Mouse (Mus musculus): ENCODE measurements around the gene Oxtr.

The Oxtr gene

GRCm38 (mm10) chr6:112489910-112490559 lies at the start of gene Oxtr:
Gene Oxtr, minus strand, starts transcription at chr6:112489943.
- no peak for DNase-seq (ENCODE audit: low spot score in 2 of 2)

DNA sequence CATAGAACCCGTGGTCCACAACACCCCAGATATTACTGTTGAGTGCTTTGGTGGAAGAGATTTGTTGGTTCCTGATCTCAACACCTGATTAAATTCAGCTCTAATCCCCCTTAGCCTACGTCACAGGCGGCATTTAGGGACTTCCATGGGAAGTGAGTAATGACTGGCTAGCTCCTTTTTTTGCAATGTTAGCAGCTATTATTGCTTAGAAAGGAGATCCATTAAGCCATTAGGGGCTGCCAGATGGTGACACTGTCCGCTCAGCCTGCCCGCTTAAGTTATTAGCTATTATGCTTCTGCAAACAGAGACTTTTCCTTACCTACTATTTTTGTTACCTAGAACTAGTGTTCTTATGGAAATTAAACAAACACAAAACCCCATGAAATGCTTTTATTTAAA lies 35.7 kb upstream of the Oxtr start:
- no peak for DNase-seq (ENCODE audit: low spot score in 2 of 2)

DNA sequence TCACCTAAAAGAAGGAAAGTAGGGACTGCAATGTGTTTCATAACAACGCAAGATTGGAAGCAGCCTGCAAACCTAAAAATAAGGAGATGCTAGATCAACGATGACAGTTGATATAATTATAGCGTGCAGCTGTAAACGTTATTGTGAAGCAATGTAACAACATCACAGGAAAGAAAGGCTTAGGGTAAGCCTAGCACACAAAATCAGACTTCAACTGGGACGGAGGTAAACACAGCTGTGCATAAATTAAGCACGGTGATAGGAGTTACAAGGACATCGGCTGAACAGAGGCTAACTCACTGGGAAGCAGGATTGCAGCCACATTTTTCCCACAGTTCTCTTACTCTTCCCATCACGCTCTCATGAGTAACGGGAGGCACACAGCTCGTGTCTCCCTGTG lies 34.7 kb upstream of the Oxtr start:
- no peak for DNase-seq (ENCODE audit: low spot score in 2 of 2)

GRCm38 (mm10) chr6:112517991-112518390 lies 28.2 kb upstream of the Oxtr start:
- no peak for DNase-seq (ENCODE audit: low spot score in 2 of 2)

DNA sequence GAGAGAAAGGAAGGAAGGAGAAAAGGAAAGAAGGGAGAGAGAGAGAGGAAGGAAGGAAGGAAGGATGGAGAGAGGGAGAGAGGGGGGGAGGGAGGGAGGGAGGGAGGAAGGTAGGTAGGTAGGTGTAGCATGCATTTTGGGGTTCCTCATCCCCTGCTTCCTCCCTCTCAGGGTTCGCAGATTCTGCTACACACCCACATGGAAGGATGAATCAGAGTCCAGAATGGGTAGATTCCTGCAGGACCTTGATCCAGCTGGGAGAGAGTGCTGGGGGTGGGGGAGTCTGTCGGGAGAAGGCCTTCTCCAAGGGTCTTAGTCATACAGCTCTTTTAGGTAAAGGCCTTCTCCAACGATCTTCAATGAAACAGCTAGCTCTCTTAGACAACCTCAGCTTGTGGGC lies 27.8 kb upstream of the Oxtr start:
- no peak for DNase-seq (ENCODE audit: low spot score in 2 of 2)

DNA sequence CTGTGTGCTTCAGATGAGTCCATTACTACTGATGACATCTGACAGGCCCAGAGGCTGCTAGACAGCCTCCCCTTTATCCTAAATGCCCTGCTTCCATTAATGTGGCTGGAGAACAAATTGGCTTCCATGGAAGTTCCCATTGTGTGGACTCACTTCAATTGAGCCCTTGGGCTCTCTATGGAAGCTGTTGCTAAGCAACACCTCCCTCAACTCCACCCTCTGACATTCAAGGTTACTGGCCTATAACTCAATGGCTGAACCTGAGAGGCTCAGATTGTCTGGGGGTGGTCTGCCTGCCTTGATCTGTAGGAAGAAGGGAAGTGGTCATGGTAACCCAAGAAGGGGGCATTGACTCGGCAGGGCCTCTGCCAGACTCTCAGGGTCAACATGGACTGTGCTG lies 26.8 kb upstream of the Oxtr start:
- no peak for DNase-seq (ENCODE audit: low spot score in 2 of 2)

DNA sequence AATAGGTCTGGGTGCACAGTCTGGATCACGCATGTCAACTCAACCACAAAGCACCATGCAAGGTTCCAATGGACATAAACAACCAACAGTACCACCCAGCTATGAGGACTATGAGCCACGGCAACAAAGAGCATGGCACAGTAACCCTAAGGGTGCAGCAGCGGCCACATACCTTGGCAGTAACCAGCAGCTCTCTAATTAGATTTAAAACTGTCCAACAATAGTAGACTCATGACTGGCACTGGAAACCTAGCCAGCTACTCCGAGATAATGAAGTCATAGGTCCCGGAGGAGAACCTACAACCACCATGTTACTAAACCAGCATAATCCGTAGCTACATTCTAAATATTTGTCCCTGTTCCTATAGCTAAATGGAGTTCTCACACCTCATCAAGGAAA lies 24.8 kb upstream of the Oxtr start:
- no peak for DNase-seq (ENCODE audit: low spot score in 2 of 2)

- no peak for DNase-seq (ENCODE audit: low spot score in 2 of 2)
Observed at GRCm38 (mm10) chr6:112510346-112510745, 20.6 kb upstream of the Oxtr start.

DNA sequence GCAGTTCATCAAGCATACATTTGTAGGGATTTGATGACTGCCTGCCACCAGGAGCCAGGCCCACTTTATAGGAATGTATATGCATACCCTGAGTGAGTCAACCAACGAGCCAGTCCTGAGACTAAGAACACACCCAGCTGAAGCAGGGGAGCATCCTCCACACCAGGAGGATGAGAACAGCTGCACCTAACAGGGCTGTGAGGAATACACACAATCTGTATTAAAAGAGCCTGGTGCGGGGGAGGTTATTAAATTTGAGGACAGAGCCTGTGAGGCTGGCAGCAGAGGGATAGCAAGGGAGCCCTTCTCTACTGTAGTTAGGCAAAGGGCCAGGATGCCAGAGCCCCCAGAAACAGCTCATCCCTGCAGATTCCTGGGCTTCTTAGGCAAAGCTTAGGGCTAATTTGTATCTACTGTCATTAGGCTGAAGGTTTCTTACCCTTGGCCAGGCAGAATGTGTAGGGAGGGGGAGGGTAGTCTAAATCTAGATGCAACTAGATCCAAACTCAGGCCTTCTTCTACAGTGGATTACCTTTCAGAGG lies 19.9 kb upstream of the Oxtr start:
- DNase-seq (ENCODE audit: low spot score in 2 of 2) = no peak

DNA sequence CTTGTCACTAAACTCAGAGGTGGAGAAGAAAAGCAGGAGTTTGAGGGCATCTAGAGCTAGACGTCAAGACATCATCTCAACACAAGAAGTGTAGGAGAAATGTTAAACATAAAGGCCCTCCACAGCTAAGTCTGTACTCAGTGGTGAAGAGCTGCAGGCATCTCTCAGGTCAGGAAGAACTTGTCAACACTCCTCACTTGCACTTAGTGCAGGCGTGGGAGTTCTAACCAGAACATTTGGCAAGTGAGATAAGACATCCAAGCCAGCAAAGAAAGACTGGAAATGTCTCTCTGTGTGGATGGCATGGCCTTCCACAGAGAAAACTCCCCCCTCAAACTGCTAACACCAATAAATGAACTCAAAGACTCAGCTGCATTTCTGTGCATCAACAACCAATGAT lies 17.9 kb upstream of the Oxtr start:
- no peak for DNase-seq (ENCODE audit: low spot score in 2 of 2)

DNA sequence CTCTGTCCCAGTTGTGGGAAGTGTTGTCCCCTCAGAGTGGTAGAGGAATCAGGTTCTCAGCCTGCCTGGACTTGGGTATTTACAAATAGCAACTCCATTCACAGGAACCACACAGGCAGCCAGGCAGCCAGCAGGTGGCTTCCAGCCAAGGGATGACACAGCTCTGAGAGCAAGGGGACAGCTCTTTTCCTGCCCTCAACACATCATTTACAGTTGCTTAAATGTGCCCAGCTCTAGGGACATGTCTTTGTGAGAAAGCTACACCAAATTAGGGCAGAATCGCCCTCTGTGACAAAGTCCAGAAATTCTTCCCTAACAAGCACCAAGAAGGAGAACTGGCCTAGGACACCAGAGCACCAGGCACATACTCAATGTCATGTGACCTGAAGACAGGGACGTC lies 11.4 kb upstream of the Oxtr start:
- no peak for DNase-seq (ENCODE audit: low spot score in 2 of 2)

GRCm38 (mm10) chr6:112499456-112499855 lies 9.7 kb upstream of the Oxtr start:
- no peak for DNase-seq (ENCODE audit: low spot score in 2 of 2)

DNA sequence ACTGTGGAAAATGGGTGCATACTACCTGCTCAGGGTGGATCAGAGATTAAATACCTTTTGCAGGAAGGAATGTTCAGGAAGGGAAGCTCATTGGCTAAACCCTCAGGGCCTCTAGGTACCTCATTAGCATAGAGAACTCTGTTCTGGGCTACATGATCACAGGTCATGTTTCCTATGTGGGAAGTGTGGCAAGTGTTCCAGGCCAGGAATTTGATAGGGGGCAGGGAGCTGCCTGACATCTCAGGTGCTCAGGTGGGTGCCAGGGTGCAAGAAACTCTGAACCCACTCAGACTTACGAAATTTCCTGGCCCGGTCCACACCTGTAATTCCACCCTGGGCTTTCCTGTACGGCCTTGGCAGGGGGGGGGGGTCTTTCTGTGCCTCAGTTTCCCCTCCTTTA lies 9.0 kb upstream of the Oxtr start:
- no peak for DNase-seq (ENCODE audit: low spot score in 2 of 2)

DNA sequence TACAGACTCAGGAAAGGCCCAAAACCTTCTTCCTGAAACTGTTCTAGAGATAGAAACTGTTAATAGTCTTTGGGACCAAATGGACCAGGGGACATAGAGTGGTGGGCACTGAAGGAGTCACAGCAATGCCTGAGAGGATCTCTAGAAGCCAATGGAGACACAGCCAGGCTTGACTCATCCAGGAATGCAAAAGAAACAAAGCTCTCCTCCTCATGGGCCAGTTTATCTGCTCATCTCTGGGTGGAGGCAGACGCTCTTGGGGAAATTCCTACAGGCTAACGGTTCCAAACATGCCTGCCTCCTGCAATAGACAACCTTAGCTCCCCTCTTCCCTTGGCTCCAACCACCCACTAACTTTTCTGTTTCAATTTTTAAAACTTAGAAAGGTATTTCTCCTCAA lies 7.7 kb upstream of the Oxtr start:
- DNase-seq (ENCODE audit: low spot score in 2 of 2) = no peak

GRCm38 (mm10) chr6:112496291-112497060 lies 6.7 kb upstream of the Oxtr start:
- no peak for DNase-seq (ENCODE audit: low spot score in 2 of 2)

DNA sequence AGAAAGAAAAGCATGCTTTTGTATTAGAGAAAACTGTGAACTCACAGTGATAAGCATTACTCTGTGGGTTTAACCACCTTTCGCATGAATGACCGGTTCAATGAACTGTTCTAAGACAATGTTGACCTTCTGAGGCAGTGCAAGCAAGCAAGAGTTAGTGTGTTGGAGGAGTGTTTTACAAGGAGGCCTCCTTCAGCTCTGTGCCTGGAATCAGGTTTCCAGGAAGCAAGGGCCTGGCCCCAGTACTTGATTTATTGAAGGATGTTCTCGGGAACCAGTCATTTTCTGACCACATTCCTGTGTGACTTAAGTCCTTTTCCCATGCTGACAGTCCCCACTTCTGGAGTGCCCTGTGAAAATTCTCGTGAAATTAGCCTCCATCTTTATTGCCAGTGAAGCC lies 5.5 kb upstream of the Oxtr start:
- DNase-seq (ENCODE audit: low spot score in 2 of 2) = no peak

DNA sequence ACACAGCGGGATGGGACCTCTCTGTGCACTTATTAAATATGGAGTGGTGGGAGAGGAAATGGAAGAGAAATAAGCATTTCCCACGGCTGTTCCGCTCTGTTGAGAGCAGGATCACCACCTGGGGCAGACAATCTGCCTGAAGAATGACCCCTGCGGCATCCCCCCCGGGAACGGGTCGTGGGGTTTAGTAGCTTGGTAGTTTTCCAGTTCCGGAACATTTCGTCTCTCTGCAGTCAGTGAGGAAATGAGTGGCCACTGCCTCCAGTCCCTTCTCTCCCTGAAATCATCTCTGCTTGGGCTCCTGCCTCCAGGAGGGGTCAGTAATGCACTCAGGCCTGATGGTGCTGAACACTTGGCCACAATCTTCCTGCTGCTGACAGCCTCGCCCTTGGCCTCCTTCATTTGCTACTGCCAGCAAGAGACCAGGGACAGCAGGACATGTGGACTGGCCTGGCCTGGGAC lies 4.9 kb upstream of the Oxtr start:
- no peak for DNase-seq (ENCODE audit: low spot score in 2 of 2)

DNA sequence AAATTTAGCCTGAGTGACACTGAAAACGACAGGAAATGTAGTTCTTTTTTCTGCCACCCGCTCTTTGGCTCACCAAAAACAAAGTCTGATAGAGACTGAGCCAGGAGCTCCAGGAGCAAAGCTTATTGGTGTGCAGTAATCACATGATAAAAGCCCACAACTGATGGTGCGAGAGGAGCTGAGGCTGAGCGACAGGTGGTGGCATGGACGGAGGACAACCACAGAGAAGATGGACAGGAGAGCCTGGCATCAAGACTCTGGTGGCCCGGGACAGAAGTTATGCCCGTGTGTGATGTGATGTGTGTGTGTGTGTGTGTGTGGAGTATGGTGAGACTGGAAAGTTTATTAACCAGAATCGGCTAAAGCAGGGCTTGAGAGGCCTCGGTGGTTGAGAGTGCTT lies 3.6 kb upstream of the Oxtr start:
- DNase-seq (ENCODE audit: low spot score in 2 of 2) = no peak

DNA sequence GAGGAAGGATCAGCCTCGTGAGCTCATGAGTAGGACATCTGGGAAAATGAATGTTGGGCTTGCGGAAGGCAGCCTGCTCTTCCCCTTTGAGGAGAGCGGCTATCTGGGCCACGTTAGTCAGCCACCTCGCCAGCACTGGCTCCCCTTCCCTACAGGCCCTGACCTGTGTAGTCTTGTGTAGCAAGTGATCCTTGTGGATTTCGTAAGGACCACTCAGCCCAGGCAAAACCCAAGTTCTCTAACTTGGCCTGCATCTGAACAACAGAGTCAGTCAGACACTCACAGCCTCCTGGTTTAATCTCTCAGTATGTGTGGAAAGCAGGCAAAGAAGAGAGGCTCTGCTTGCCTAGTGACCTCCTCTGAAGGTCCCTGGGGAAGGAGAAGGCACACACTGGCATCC lies 2.9 kb upstream of the Oxtr start:
- DNase-seq (ENCODE audit: low spot score in 2 of 2) = no peak

- DNase-seq (ENCODE audit: low spot score in 2 of 2) = no peak
Observed at GRCm38 (mm10) chr6:112491521-112491920, 1.8 kb upstream of the Oxtr start.

GRCm38 (mm10) chr6:112490625-112491242 lies 991 bp upstream of the Oxtr start:
- DNase-seq (ENCODE audit: low spot score in 2 of 2) = peak; percentile 76 to 79

- DNase-seq (ENCODE audit: low spot score in 2 of 2) = no peak
Observed at GRCm38 (mm10) chr6:112489181-112489909, 398 bp downstream of the Oxtr start.

All from frontal cortex, postnatal 25 days (tissue).